Mouse (Mus musculus): Measurements from ENCODE around the gene Ankrd23. TPM values are rescaled to one million over a fixed set of nuclear protein-coding genes. Genes with fewer than 3 reads are reported as not detected.

Gene Ankrd23
- total and polyA plus RNA-seq, 3 experiments: 2.9 to 3.7 TPM; not detected in 1

GRCm38 (mm10) chr1:36547981-36548598 is 11.4 kb upstream of the Ankrd23 start:
- H3K9ac ChIP-seq (ENCODE audit: control insufficient read depth, low read depth, low read length, poor library complexity, severe bottlenecking): no peak overlapping the region
- no peaks in the 10 kb centered on the region for H3K27me3 ChIP-seq (ENCODE audit: control insufficient read depth in 1 of 2, insufficient read depth in 2 of 2, low read length in 2 of 2)
- H3K27ac ChIP-seq (ENCODE audit: control insufficient read depth, low read depth, low read length): no peak overlapping the region
- TF ChIP-seq ZC3H11A (IDR thresholded peaks at IDR 0.05; ENCODE audit: low read depth, low read length) (no peak), ZMIZ1 (IDR thresholded peaks at IDR 0.05; ENCODE audit: low read depth, low read length) (no peak), HCFC1 (IDR thresholded peaks at IDR 0.05; ENCODE audit: low read depth, low read length) (no peak), MAFK (IDR thresholded peaks at IDR 0.05; ENCODE audit: borderline replicate concordance, low read depth, low read length) (no peak), KAT2A (conservative IDR thresholded peaks at IDR 0.05; ENCODE audit: low read depth, low read length) (no peak), NELFE (IDR thresholded peaks at IDR 0.05; ENCODE audit: low read depth, low read length) (no peak), JUND (IDR thresholded peaks at IDR 0.05; ENCODE audit: low read depth, low read length) (no peak), POLR2A (IDR thresholded peaks at IDR 0.05; ENCODE audit: control insufficient read depth in 1 of 2, insufficient read depth in 1 of 2, low read depth in 1 of 2, low read length in 2 of 2, poor library complexity in 1 of 2) (no peak), TCF12 (IDR thresholded peaks at IDR 0.05; ENCODE audit: low read depth, low read length) (no peak), SIN3A (IDR thresholded peaks at IDR 0.05; ENCODE audit: low read length) (no peak), MYC (IDR thresholded peaks at IDR 0.05; ENCODE audit: low read depth, low read length) (no peak), POLR2AphosphoS2 (IDR thresholded peaks at IDR 0.05; ENCODE audit: low read length) (no peak), MEF2A (IDR thresholded peaks at IDR 0.05; ENCODE audit: extremely low read depth, insufficient replicate concordance, low read depth, low read length, poor library complexity, severe bottlenecking) (no peak)
- peaks cover 4% of the 10 kb centered on the region for H3K79me2 ChIP-seq (ENCODE audit: control insufficient read depth, insufficient read depth, low read length, poor library complexity)
- H3K4me3 ChIP-seq (ENCODE audit: control insufficient read depth in 1 of 2, insufficient read depth in 1 of 2, low read depth in 2 of 2, low read length in 2 of 2): no peak overlapping the region
- H3K4me1 ChIP-seq (ENCODE audit: control insufficient read depth in 1 of 2, insufficient read depth in 2 of 2, low read length in 2 of 2): peaks cover 0 to 3% of the 10 kb centered on the region in 2 experiments; a peak in 3 of 4 replicates
- no peaks in the 10 kb centered on the region for H3K9me3 ChIP-seq (replicated peaks; ENCODE audit: insufficient read depth, low read length)
- no peaks in the 10 kb centered on the region for H3K36me3 ChIP-seq (ENCODE audit: control insufficient read depth in 1 of 2, insufficient read depth in 2 of 2, low read length in 2 of 2)
- no peak for DNase-seq (ENCODE audit: low read depth, low spot score)

- Histone ChIP-seq H3K9ac (ENCODE audit: control insufficient read depth, low read depth, low read length, poor library complexity, severe bottlenecking) (peak within 1 kb of the TSS; percentile 77), H3K4me1 (ENCODE audit: control insufficient read depth in 1 of 2, insufficient read depth in 2 of 2, low read length in 2 of 2) (peaks cover 0 to 3% of the 10 kb centered on the region in 2 experiments; a peak in 3 of 4 replicates), H3K36me3 (ENCODE audit: control insufficient read depth in 1 of 2, insufficient read depth in 2 of 2, low read length in 2 of 2) (no peaks in the 10 kb centered on the region), H3K9me3 (replicated peaks; ENCODE audit: insufficient read depth, low read length) (no peaks in the 10 kb centered on the region), H3K27me3 (ENCODE audit: control insufficient read depth in 1 of 2, insufficient read depth in 2 of 2, low read length in 2 of 2) (no peaks in the 10 kb centered on the region), H3K27ac (ENCODE audit: control insufficient read depth, low read depth, low read length) (peak within 1 kb of the TSS; percentile 13), H3K4me3 (ENCODE audit: control insufficient read depth in 1 of 2, insufficient read depth in 1 of 2, low read depth in 2 of 2, low read length in 2 of 2) (peak within 1 kb of the TSS; percentile 69 to 75), H3K79me2 (ENCODE audit: control insufficient read depth, insufficient read depth, low read length, poor library complexity) (peaks cover 4% of the 10 kb centered on the region)
- peak; percentile 99 for DNase-seq (ENCODE audit: low read depth, low spot score)
- TF ChIP-seq ZMIZ1 (IDR thresholded peaks at IDR 0.05; ENCODE audit: low read depth, low read length) (0 out of 2 replicates have a peak, but pooled peaks have one; percentile 52), ELF1 (IDR thresholded peaks at IDR 0.05; ENCODE audit: low read depth, low read length) (peak; percentile 49; the same call in 1 of the 2 replicates), ETS1 (IDR thresholded peaks at IDR 0.05; ENCODE audit: low read depth, low read length) (no peak), USF2 (IDR thresholded peaks at IDR 0.05; ENCODE audit: borderline replicate concordance in 1 of 2, insufficient read depth in 1 of 2, low read depth in 1 of 2, low read length in 2 of 2) (no peak), CTCF (IDR thresholded peaks at IDR 0.05 in 2 of 3, conservative IDR thresholded peaks at IDR 0.05 in 1 of 3; ENCODE audit: control insufficient read depth in 1 of 3, insufficient read depth in 1 of 3, low read depth in 2 of 3, low read length in 3 of 3, poor library complexity in 1 of 3, severe bottlenecking in 1 of 3) (peak; percentile 96 to 99 (median 96)), MXI1 (IDR thresholded peaks at IDR 0.05; ENCODE audit: low read depth, low read length) (peak; percentile 35), HCFC1 (IDR thresholded peaks at IDR 0.05; ENCODE audit: low read depth, low read length) (peak; percentile 56; the same call in 1 of the 2 replicates), CHD1 (IDR thresholded peaks at IDR 0.05; ENCODE audit: low read depth, low read length) (no peak), POLR2AphosphoS2 (IDR thresholded peaks at IDR 0.05; ENCODE audit: low read length) (peak; percentile 68; the same call in 1 of the 2 replicates), EP300 (IDR thresholded peaks at IDR 0.05; ENCODE audit: low read depth in 1 of 2, low read length in 2 of 2) (peak in 1 of 2 experiments; percentile 11; a peak in 1 of 4 replicates), UBTF (IDR thresholded peaks at IDR 0.05; ENCODE audit: borderline replicate concordance, insufficient read depth, low read depth, low read length) (no peak), SIN3A (IDR thresholded peaks at IDR 0.05; ENCODE audit: low read length) (peak; percentile 72), TAL1 (IDR thresholded peaks at IDR 0.05; ENCODE audit: low read length) (no peak), RCOR1 (IDR thresholded peaks at IDR 0.05; ENCODE audit: low read depth, low read length) (no peak; the same call in 1 of the 2 replicates), MAZ (IDR thresholded peaks at IDR 0.05; ENCODE audit: low read depth, low read length) (peak; percentile 68; the same call in 1 of the 2 replicates), ZKSCAN1 (IDR thresholded peaks at IDR 0.05; ENCODE audit: low read depth, low read length) (no peak), MAX (IDR thresholded peaks at IDR 0.05; ENCODE audit: low read length) (peak; percentile 63), CHD2 (IDR thresholded peaks at IDR 0.05; ENCODE audit: low read length) (peak; percentile 77), ZC3H11A (IDR thresholded peaks at IDR 0.05; ENCODE audit: low read depth, low read length) (peak; percentile 94), POLR2A (IDR thresholded peaks at IDR 0.05; ENCODE audit: control insufficient read depth in 1 of 2, insufficient read depth in 1 of 2, low read depth in 1 of 2, low read length in 2 of 2, poor library complexity in 1 of 2) (peak; percentile 82 to 88), TBP (IDR thresholded peaks at IDR 0.05; ENCODE audit: low read depth, low read length) (peak; percentile 22; the same call in 1 of the 2 replicates)
Observed at GRCm38 (mm10) chr1:36546888-36547471, 10.3 kb upstream of the Ankrd23 start, which contains the start of gene Ankrd39. Gene Ankrd39 (minus strand): TSS chr1:36547445.

All from MEL (cell line).